Mouse (Mus musculus): ENCODE measurements around the gene Ap2a1.
"Not testable (repeated sequence)": the region's sequence is repeated elsewhere in the genome, so short reads cannot be mapped to it uniquely, and the experiment has no call there.

DNA sequence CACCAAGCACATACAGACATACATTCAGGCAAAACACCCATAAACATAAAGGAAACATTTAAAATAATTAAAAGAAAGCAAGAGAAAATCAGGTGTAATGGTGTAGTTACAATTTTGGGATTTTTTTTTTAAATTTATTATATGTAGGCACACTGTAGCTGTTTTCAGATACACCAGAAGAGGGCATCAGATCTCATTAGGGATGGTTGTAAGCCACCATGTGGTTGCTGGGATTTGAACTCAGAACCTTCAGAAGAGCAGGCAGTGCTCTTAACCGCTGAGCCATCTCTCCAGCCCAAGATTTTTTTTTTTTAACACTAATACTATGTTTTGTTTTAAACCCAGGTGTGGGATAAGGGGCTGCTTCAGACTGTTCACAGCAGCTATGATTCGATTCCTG is 57.5 kb downstream of the Ap2a1 start:
- TF ChIP-seq CTCF (IDR thresholded peaks at IDR 0.05; ENCODE audit: low read depth, low read length); POLR2A (IDR thresholded peaks at IDR 0.05; ENCODE audit: insufficient read depth, low read length); EP300 (IDR thresholded peaks at IDR 0.05; ENCODE audit: insufficient read depth, low read depth, low read length): not testable (repeated sequence)
